Mouse (Mus musculus): ENCODE measurements around the gene Gemin5. TPM values are rescaled to one million over a fixed set of nuclear protein-coding genes. Genes with fewer than 3 reads are reported as not detected.
A peak's percentile ranks its signal among the peaks of the same experiment; 100 is the strongest.

Gemin5 gene
- polyA plus RNA-seq, 1 experiment = 18.7 TPM

DNA sequence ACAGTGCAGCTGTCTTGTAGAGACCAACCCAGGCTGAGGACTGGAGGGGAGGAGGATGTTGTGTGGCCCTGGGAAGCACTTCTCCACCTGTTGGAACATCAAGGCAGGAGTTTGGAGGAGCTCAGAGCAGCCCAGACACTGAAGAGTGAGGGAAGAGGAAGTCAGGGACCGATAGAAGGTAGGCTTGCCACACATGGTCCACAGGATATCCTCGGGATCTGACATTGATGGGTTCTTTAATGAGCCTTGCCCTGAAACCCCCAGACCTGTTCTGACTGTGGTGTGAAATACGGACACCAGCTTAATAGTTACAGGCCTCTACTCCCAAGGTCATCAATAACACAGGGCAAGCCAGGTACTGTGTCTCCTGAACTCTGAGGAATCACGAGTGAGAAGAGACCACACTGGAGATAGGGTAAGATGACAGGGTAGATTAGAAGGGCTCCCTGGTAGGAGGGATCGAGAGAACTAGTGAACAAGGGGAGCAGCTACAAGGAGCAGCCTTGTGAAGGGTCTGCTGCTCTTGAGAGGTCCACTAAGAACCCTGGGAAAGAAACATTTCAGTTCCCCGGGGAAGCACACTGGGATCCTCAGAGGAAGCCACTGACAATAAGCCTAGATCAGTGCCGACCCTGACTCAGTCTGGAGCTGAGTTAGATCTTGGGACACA is 45.5 kb upstream of the Gemin5 start:
- TF ChIP-seq CEBPB (IDR thresholded peaks at IDR 0.05; ENCODE audit: insufficient read depth, poor library complexity, severe bottlenecking) (no peak), POLR2AphosphoS2 (IDR thresholded peaks at IDR 0.05; ENCODE audit: insufficient read length, low read depth) (no peak), MYOG (IDR thresholded peaks at IDR 0.05; ENCODE audit: control insufficient read depth in 1 of 3, insufficient read depth in 1 of 3, insufficient read length in 2 of 3, low read depth in 2 of 3) (no peak), POLR2A (IDR thresholded peaks at IDR 0.05; ENCODE audit: insufficient read length, low read depth) (no peak), E2F4 (IDR thresholded peaks at IDR 0.05; ENCODE audit: insufficient read depth) (no peak), TCF3 (IDR thresholded peaks at IDR 0.05; ENCODE audit: insufficient read length, low read depth) (no peak), SRF (IDR thresholded peaks at IDR 0.05; ENCODE audit: control insufficient read depth, insufficient read length, low read depth) (no peak), MAX (IDR thresholded peaks at IDR 0.05; ENCODE audit: low read depth) (no peak), REST (IDR thresholded peaks at IDR 0.05; ENCODE audit: insufficient read depth, insufficient read length) (no peak), MYOD1 (IDR thresholded peaks at IDR 0.05; ENCODE audit: control insufficient read depth in 1 of 3, insufficient read length in 2 of 3, low read depth in 2 of 3) (no peak), USF1 (IDR thresholded peaks at IDR 0.05; ENCODE audit: low read depth) (no peak), TCF12 (IDR thresholded peaks at IDR 0.05; ENCODE audit: insufficient read depth, poor library complexity, severe bottlenecking) (no peak)
- H3K36me3 ChIP-seq (ENCODE audit: control insufficient read depth, insufficient read depth) = no peaks in the 10 kb centered on the region
- no peaks in the 10 kb centered on the region for H3K27me3 ChIP-seq (ENCODE audit: control insufficient read depth, insufficient read depth, insufficient read length)
- no peaks in the 10 kb centered on the region for H3K79me2 ChIP-seq (ENCODE audit: control insufficient read depth, insufficient read depth)
- H3ac ChIP-seq (ENCODE audit: control insufficient read depth, insufficient read length) = no peak overlapping the region
- peak overlapping the region; percentile 69 for H3K4me2 ChIP-seq (ENCODE audit: low read depth)
- H3K4me3 ChIP-seq = no peak overlapping the region

DNA sequence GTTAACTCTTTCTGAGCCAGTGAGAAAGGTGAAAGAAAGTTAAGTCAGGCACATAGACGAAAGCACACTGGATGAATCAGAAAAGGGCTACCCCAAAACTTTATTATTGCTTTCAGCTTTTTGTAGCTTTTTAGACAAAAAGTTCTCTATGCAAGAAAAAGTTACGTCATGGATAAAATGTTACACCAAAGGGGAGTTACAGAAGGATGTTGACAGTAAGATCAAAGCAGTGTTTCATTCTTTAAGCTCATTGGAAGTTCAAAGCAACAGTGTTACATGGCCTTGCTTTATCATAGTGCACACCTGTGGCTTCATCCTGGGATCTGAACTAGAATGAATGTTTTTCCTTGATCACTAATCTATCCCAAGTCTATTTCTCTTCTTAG is 43.3 kb upstream of the Gemin5 start:
- TF ChIP-seq POLR2A (IDR thresholded peaks at IDR 0.05; ENCODE audit: insufficient read length, low read depth) = no peak
- TF ChIP-seq E2F4 (IDR thresholded peaks at IDR 0.05; ENCODE audit: insufficient read depth) = no peak
- TF ChIP-seq REST (IDR thresholded peaks at IDR 0.05; ENCODE audit: insufficient read depth, insufficient read length) = no peak
- no peak for TF ChIP-seq MYOG (IDR thresholded peaks at IDR 0.05; ENCODE audit: control insufficient read depth in 1 of 3, insufficient read depth in 1 of 3, insufficient read length in 2 of 3, low read depth in 2 of 3)
- no peak for TF ChIP-seq POLR2AphosphoS2 (IDR thresholded peaks at IDR 0.05; ENCODE audit: insufficient read length, low read depth)
- TF ChIP-seq MAX (IDR thresholded peaks at IDR 0.05; ENCODE audit: low read depth) = no peak
- TF ChIP-seq TCF12 (IDR thresholded peaks at IDR 0.05; ENCODE audit: insufficient read depth, poor library complexity, severe bottlenecking) = no peak
- no peak for TF ChIP-seq USF1 (IDR thresholded peaks at IDR 0.05; ENCODE audit: low read depth)
- TF ChIP-seq MYOD1 (IDR thresholded peaks at IDR 0.05; ENCODE audit: control insufficient read depth in 1 of 3, insufficient read length in 2 of 3, low read depth in 2 of 3) = no peak
- no peak for TF ChIP-seq CEBPB (IDR thresholded peaks at IDR 0.05; ENCODE audit: insufficient read depth, poor library complexity, severe bottlenecking)
- no peak for TF ChIP-seq TCF3 (IDR thresholded peaks at IDR 0.05; ENCODE audit: insufficient read length, low read depth)
- TF ChIP-seq SRF (IDR thresholded peaks at IDR 0.05; ENCODE audit: control insufficient read depth, insufficient read length, low read depth) = no peak
- H3K4me3 ChIP-seq = no peak overlapping the region
- no peaks in the 10 kb centered on the region for H3K27me3 ChIP-seq (ENCODE audit: control insufficient read depth, insufficient read depth, insufficient read length)
- no peak overlapping the region for H3ac ChIP-seq (ENCODE audit: control insufficient read depth, insufficient read length)
- H3K36me3 ChIP-seq (ENCODE audit: control insufficient read depth, insufficient read depth) = no peaks in the 10 kb centered on the region
- peak overlapping the region; percentile 58 for H3K4me2 ChIP-seq (ENCODE audit: low read depth)
- no peaks in the 10 kb centered on the region for H3K79me2 ChIP-seq (ENCODE audit: control insufficient read depth, insufficient read depth)

DNA sequence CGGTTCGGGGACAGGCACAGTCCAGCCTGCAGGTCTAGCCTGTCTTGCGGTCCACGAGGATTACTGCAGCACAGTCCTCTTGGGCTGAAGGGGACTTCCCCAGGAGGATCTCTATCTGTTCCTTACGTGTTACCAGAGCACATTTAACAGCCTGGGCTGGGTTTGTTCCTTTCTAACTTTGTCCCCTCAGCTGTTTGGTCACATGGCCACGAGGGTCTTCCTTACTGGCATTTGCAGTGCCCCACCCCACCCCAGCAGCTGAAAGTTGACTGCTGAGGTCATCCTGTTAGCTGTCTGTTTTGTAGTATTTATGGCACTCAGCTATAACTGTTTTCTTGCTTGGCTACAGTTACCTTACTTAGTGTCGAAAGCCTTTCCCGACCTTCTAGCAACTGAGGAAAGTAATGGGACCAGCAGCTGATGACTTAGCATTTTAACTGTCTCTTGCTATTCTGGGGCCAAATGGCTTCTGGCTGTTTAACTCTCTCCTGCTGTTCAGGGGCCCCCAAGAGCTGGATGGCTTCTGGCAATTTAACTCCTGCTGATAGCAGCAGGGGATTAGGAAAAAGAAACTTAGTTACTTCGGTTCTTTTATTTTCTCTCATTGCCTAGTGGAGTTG is 42.8 kb upstream of the Gemin5 start:
- peak overlapping the region; percentile 58 for H3K4me2 ChIP-seq (ENCODE audit: low read depth)
- H3K79me2 ChIP-seq (ENCODE audit: control insufficient read depth, insufficient read depth) = no peaks in the 10 kb centered on the region
- no peaks in the 10 kb centered on the region for H3K27me3 ChIP-seq (ENCODE audit: control insufficient read depth, insufficient read depth, insufficient read length)
- no peak overlapping the region for H3K4me3 ChIP-seq
- no peaks in the 10 kb centered on the region for H3K36me3 ChIP-seq (ENCODE audit: control insufficient read depth, insufficient read depth)
- no peak overlapping the region for H3ac ChIP-seq (ENCODE audit: control insufficient read depth, insufficient read length)
- TF ChIP-seq USF1 (IDR thresholded peaks at IDR 0.05; ENCODE audit: low read depth) = peak; percentile 79
- peak; percentile 63 for TF ChIP-seq TCF12 (IDR thresholded peaks at IDR 0.05; ENCODE audit: insufficient read depth, poor library complexity, severe bottlenecking)
- peak in 2 of 3 experiments; percentile 87 to 90 for TF ChIP-seq MYOG (IDR thresholded peaks at IDR 0.05; ENCODE audit: control insufficient read depth in 1 of 3, insufficient read depth in 1 of 3, insufficient read length in 2 of 3, low read depth in 2 of 3)
- TF ChIP-seq POLR2AphosphoS2 (IDR thresholded peaks at IDR 0.05; ENCODE audit: insufficient read length, low read depth) = no peak
- peak; percentile 63 for TF ChIP-seq TCF3 (IDR thresholded peaks at IDR 0.05; ENCODE audit: insufficient read length, low read depth)
- peak; percentile 33 to 85 (median 55) for TF ChIP-seq MYOD1 (IDR thresholded peaks at IDR 0.05; ENCODE audit: control insufficient read depth in 1 of 3, insufficient read length in 2 of 3, low read depth in 2 of 3)
- no peak for TF ChIP-seq MAX (IDR thresholded peaks at IDR 0.05; ENCODE audit: low read depth)

DNA sequence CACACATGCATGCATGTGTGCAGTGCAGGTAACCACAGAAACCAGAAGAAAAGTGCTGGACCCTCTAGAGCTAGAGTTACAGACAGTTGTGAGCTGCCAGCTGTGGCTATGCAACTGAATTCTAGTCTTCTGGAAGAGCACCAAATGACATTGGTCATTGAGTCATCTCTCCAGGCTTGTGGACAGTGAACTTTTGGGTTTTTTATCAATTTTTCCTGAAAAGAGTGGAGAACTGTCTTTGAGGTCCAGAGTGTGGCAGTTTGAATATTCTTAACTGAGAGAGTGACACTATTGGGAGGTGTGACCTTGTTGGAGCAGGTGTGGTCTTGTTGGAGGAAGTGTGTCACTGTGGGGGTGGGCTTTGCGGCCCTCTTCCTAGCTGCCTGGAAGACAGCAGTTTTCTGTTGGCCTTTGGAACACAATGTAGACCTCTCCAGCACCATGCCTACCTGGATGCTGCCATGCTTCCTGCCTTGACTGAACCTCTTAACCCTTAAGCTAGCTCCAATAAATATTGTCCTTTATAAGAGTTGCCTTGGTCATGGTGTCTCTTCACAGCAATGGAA is 42.1 kb upstream of the Gemin5 start:
- Histone ChIP-seq H3K4me3 (no peak overlapping the region), H3ac (ENCODE audit: control insufficient read depth, insufficient read length) (no peak overlapping the region)
- TF ChIP-seq TCF3 (IDR thresholded peaks at IDR 0.05; ENCODE audit: insufficient read length, low read depth) (no peak), SRF (IDR thresholded peaks at IDR 0.05; ENCODE audit: control insufficient read depth, insufficient read length, low read depth) (no peak), CEBPB (IDR thresholded peaks at IDR 0.05; ENCODE audit: insufficient read depth, poor library complexity, severe bottlenecking) (no peak), POLR2A (IDR thresholded peaks at IDR 0.05; ENCODE audit: insufficient read length, low read depth) (no peak), POLR2AphosphoS2 (IDR thresholded peaks at IDR 0.05; ENCODE audit: insufficient read length, low read depth) (no peak), E2F4 (IDR thresholded peaks at IDR 0.05; ENCODE audit: insufficient read depth) (no peak), MYOD1 (IDR thresholded peaks at IDR 0.05; ENCODE audit: control insufficient read depth in 1 of 3, insufficient read length in 2 of 3, low read depth in 2 of 3) (no peak), MAX (IDR thresholded peaks at IDR 0.05; ENCODE audit: low read depth) (no peak), MYOG (IDR thresholded peaks at IDR 0.05; ENCODE audit: control insufficient read depth in 1 of 3, insufficient read depth in 1 of 3, insufficient read length in 2 of 3, low read depth in 2 of 3) (no peak), REST (IDR thresholded peaks at IDR 0.05; ENCODE audit: insufficient read depth, insufficient read length) (no peak), USF1 (IDR thresholded peaks at IDR 0.05; ENCODE audit: low read depth) (no peak), TCF12 (IDR thresholded peaks at IDR 0.05; ENCODE audit: insufficient read depth, poor library complexity, severe bottlenecking) (no peak)

More for the DNA sequence above, 42.1 kb upstream of the Gemin5 start:
- H3K79me2 ChIP-seq (ENCODE audit: control insufficient read depth, insufficient read depth) = no peaks in the 10 kb centered on the region
- H3K36me3 ChIP-seq (ENCODE audit: control insufficient read depth, insufficient read depth) = no peaks in the 10 kb centered on the region
- no peaks in the 10 kb centered on the region for H3K27me3 ChIP-seq (ENCODE audit: control insufficient read depth, insufficient read depth, insufficient read length)
- peak overlapping the region; percentile 58 for H3K4me2 ChIP-seq (ENCODE audit: low read depth)
